Mouse (Mus musculus) erythroblast, adult 5-6 weeks (primary cell): Measurements from ENCODE around the gene Eif1b. TPM values are rescaled to one million over a fixed set of nuclear protein-coding genes. Genes with fewer than 3 reads are reported as not detected.
"Not testable (repeated sequence)": the region's sequence is repeated elsewhere in the genome, so short reads cannot be mapped to it uniquely, and the experiment has no call there.

Experiments used
- ATAC-seq: replicated peaks from 2 replicates; pipeline ENCODE4 v1.8.0; 2016; ENCODE audit warnings: moderate number of reproducible peaks, mild to moderate bottlenecking, moderate TSS enrichment, inconsistent platforms; ENCODE audit not compliant: poor library complexity, low FRiP score, severe bottlenecking
- total RNA-seq, 2 experiments: library from RNA; stranded (forward) in 1 of 2; stranded (reverse) in 1 of 2; fragments of 150-400 nt in 1 of 2; fragments of 200-764, 138-1000 nt in 1 of 2; gene quantifications; 2 replicates each; pipeline versions ENCODE4 v1.2.3 to v1.2.4; 2015 to 2017; ENCODE audit warnings: low replicate concordance in 2 of 2

Eif1b gene
- total RNA-seq, 2 experiments from 2014 or later: 17.6 to 23.6 TPM

DNA sequence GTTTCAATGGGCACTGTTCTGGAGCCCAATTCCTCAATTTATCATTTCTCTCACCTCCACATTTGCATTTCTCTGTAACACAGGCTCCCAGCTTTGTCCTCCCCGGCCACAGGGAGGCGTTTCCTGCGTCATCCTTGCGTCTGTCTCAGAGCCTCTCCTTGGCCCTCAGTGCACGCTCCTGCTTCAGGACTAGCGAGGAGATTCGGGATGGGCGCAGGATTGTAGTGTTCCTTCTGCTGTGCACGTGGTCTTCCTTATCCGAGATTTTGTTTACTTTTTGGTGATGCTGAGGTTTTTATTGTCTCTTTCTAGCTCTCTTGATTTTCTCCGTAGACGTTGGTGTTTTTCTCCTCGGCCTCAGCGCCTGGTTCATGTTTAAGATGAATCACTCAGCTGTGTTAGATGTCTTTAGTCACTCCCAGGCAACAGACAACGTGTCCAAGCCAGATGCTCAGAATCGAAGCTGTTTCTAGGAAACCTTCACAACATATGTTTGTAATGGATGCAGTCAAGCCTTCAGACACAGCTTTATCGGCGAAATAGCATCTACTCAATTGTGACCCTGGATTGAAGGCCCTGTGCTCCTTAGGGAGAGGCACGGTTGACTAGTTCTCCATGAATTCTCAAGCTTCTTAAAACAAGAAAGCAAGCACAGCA lies 27.6 kb downstream of the Eif1b start:
- no peak for ATAC-seq

DNA sequence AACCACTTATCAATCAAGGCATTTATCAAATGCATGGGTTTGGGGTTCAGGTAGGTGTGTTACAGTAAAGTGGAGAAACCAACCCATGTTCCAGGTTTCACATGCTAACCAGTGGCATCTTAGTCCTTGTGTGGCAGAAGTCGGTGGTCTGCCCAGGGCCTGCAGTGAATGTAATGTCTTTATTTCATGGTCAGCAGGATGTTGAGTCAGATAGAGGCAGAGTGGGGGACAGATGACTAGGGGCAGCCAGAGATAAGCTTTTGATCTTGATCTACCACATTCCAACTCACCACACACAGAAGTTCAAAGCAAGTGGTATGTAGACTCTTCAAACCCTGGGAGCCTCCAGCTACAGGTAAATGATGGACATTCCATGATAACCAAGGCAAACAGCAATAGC lies 29.1 kb downstream of the Eif1b start:
- no peak for ATAC-seq

- ATAC-seq: 0 out of 2 replicates have a peak, but pooled peaks have one; percentile 55
These were observed 35.2 kb downstream of the Eif1b start for GRCm38 (mm10) chr9:120527270-120527669.

GRCm38 (mm10) chr9:120527919-120528318 lies 35.9 kb downstream of the Eif1b start:
- ATAC-seq: no peak

DNA sequence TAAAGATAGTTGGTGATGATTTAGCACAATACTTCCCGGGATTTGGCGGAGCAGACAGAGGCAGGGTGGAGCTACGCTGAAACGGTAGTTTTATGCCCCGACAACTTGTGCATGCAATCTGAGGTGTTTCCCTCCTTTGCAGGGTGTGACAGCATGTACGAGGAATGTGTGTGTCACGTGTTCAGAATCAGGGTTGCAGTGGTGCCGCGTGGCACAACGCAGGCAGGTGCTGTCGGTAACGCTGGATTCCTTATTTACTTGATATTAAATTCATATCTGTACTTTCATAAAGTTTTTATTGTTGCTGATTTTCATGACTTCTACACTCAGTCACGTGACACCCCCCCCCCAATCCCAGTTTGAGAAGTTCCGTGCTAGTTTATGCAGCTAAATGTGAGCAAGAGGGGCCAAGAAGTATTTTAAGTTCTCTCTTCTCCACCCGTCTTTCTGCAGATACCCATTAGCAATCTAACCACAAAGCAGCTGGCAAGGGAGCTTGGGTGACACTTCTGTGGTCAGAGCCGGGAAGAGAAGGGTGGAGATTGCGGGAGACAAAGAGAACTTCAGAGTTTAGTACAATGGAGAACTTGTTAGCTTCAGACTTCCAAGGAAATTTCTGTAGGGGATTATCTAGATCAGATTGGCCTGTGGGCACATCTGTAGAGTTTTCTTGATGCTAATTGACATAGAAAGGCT lies 36.9 kb downstream of the Eif1b start:
- no peak for ATAC-seq

DNA sequence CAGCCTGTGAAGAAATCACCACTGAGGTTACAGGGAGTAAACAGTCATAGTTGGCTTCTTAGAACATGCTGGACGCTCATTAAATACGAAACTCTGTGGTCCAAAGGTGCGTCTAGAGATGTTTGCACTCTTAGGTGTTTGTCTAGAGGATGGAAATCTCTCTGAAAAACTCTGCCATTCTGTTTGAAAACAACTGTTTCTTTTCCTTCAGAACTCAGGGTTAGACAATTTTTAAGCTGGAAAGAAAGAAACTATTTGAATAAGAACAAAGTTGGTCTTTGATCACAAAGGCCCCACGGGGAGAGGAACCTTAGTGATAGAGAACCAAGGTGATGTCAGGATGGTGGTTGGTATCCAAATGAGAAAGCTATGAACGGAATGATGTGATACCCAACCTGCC lies 38.4 kb downstream of the Eif1b start:
- ATAC-seq: no peak

DNA sequence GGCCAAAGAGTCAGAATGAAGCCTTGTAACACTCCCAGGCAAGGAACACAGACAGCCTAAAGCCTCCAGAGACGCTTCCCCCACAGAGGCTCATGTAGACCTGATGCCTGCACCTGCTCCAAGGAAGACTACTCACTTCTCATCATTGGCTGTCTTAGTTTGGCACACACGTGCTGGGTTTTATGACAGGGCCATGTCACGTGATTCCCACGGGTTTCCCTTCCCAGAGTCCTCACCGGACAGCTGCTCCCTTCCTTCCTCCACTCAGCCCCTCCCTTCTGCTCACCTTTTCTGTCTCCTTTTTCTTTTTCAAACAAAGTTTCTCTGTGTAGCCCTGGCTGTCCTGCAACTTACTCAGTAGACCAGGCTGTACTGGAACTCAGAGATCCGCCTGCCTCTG lies 40.0 kb downstream of the Eif1b start:
- ATAC-seq: no peak

DNA sequence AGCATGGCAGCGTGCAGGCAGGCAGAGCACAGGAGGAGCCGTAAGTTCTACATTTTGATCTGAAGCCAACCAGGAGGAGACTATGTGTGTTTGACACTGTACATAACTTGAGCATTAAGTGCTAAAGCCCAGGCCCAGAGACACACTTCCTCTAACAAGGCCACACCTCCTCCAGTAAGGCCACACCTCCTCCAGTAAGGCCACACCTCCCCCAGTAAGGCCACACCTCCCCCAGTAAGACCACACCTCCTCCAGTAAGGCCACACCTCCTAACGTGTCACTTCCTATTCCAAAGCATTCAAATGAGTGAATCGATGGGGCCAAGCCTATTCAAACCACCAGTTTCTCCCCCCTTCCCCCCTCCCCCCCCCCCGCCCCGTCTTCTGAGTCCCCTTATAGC lies 40.7 kb downstream of the Eif1b start:
- no peak for ATAC-seq

- ATAC-seq: not testable (repeated sequence)
These were observed 41.5 kb downstream of the Eif1b start for GRCm38 (mm10) chr9:120533446-120533950.

DNA sequence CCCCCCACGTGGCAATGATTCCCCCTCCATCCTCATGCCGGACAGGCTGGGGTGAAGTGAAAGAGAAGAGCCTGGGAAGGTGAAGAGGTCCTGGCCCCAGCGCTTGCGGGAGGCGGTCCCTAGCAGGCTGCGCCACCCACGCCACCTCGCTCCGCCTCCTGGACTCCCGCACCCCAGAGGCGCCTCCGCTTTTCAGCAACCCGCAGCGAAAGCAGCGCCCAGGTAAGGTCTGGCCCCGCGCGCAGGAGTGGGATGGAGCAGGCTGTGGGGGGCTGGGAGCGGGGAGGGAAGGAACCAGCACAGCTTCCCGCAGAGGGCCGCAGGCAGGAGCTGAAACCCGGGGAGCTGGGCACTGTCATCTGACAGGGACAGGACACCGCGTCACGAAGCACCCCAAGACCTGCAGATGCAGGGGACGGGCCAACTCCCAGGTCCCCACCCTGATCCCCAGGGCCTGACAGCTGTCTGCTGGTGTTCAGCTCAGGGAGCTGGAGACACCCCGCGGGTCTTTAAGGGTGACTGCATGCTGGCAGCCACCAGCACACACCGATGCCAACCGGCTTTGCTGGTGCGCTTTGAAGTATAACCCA lies 47.7 kb downstream of the Eif1b start, which contains the start of gene Entpd3:
TSS of gene Entpd3 (plus strand) at position 157 of the 590 bp plus-strand sequence.
- peak; percentile 73 for ATAC-seq

- no peak for ATAC-seq
These were observed 49.4 kb downstream of the Eif1b start for GRCm38 (mm10) chr9:120541411-120541810.

GRCm38 (mm10) chr9:120542241-120542640 lies 50.2 kb downstream of the Eif1b start:
- no peak for ATAC-seq

Other genes with a start within 250 kb of the Eif1b start
- gene Myrip, start 190.7 kb upstream of the Eif1b start, total RNA-seq (2015; ENCODE audit: low replicate concordance): not detected in 2 replicates
- not detected in 2 replicates for gene Myrip, start 190.7 kb upstream of the Eif1b start, total RNA-seq (2017; ENCODE audit: low replicate concordance)
- 0.63 TPM in 1 of 2 replicates, not detected in the other for gene Entpd3, start 47.6 kb downstream of the Eif1b start, total RNA-seq (2015; ENCODE audit: low replicate concordance)
- 0.17 TPM in 1 of 2 replicates, not detected in the other for gene Entpd3, start 47.6 kb downstream of the Eif1b start, total RNA-seq (2017; ENCODE audit: low replicate concordance)
- 365 and 373 TPM in 2 replicates for gene Rpl14, start 79.2 kb downstream of the Eif1b start, total RNA-seq (2015; ENCODE audit: low replicate concordance)
- 312 and 351 TPM in 2 replicates for gene Rpl14, start 79.2 kb downstream of the Eif1b start, total RNA-seq (2017; ENCODE audit: low replicate concordance)